10 mouse cellular contexts compared by ENCODE assay signal in the genomic region with DNA sequence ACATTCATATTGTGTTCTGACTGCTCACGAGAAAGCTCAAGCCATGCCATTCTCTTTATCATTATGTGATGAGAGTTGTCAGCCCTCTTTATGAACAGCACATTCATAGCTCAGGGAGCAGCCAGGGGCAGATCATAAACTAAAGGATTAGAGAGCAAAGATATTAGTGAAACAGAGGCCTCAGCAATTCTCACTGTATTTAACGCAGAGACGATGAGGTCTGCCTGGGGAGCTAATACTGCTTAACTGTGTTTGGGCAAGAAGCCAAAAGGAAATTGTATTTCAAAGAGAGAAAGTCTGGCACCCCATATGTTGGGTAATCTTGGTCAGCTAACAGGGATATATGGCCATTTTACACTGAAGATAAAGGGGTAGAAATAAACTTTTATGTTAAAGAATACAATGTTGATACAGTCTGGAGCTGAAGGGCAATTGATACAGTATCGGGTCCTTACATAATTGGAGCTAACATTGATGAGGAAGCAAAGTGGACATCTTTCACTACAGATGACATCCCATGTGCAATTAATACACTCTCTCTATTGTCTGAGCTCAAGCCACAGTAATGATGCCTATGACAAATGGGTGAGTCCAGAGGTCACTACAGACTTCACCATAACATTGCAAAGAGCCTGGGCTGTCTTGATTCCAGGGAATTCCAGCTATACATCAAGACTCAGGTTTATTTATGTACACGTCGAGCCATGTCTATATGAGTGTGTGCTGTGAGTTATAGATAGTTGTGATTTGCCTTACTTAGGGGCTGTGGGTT.
DNase-seq lines count a peak whose midpoint lies in the region; ATAC-seq and TF ChIP-seq lines count a peak whose summit lies in the region.
"Had no signal": no experiment of that assay in that cellular context is flagged by ENCODE, and none has a peak within 500 bp of the region (broad histone marks: within the 10 kb centered on the region; RNA-seq: fewer than 3 reads in every experiment).

No protein-coding gene starts in this region.

- no peak overlapping the region for H3K4me3 ChIP-seq in lung, embryonic 15.5 days
- H3K4me3 ChIP-seq in lung, adult 2 months (replicated peaks; ENCODE audit: extremely low read depth, low read depth, low read length): no peak overlapping the region
- H3K4me3 ChIP-seq in forebrain, embryonic 16.5 days (replicated peaks; ENCODE audit: low read length): no peak overlapping the region
- no peak overlapping the region for H3K4me3 ChIP-seq in intestine, embryonic 15.5 days (replicated peaks)
- H3K4me3 ChIP-seq in neural tube, embryonic 15.5 days (replicated peaks): no peak overlapping the region
- H3K4me3 ChIP-seq: liver, embryonic 13.5 days had no signal

- 38% methylated on average over 6 of the region's 6 CpGs for WGBS in lung, embryonic 15.5 days
- 62% methylated on average over 6 of the region's 6 CpGs for WGBS in lung, adult 2 months
- WGBS in forebrain, embryonic 16.5 days: 50% methylated on average over 6 of the region's 6 CpGs
- 43% methylated on average over 6 of the region's 6 CpGs for WGBS in intestine, embryonic 15.5 days
- 50% methylated on average over 6 of the region's 6 CpGs for WGBS in neural tube, embryonic 15.5 days

- no peak overlapping the region for H3K27ac ChIP-seq in lung, embryonic 15.5 days
- no peak overlapping the region for H3K27ac ChIP-seq in forebrain, embryonic 16.5 days (ENCODE audit: low read length)
- H3K27ac ChIP-seq in intestine, embryonic 15.5 days: no peak overlapping the region
- no peak overlapping the region for H3K27ac ChIP-seq in neural tube, embryonic 15.5 days (replicated peaks)
- H3K27ac ChIP-seq: liver, embryonic 13.5 days had no signal

- H3K27me3 ChIP-seq in lung, embryonic 15.5 days: no peaks in the 10 kb centered on the region
- H3K27me3 ChIP-seq in forebrain, embryonic 16.5 days (replicated peaks; ENCODE audit: control insufficient read depth, insufficient read depth, low read length): no peaks in the 10 kb centered on the region
- no peaks in the 10 kb centered on the region for H3K27me3 ChIP-seq in intestine, embryonic 15.5 days (replicated peaks)
- H3K27me3 ChIP-seq in neural tube, embryonic 15.5 days (replicated peaks): no peaks in the 10 kb centered on the region
- H3K27me3 ChIP-seq: liver, embryonic 13.5 days had no signal

- 0 out of 2 replicates have a peak, but pooled peaks cover 3% of the 10 kb centered on the region for H3K4me1 ChIP-seq in lung, embryonic 15.5 days
- H3K4me1 ChIP-seq in lung, adult 2 months (ENCODE audit: control insufficient read depth, insufficient read depth, low read length): no peaks in the 10 kb centered on the region; the same call in 1 of the 2 replicates
- H3K4me1 ChIP-seq in forebrain, embryonic 16.5 days (replicated peaks; ENCODE audit: control insufficient read depth, insufficient read depth, low read length): peaks cover 11% of the 10 kb centered on the region
- H3K4me1 ChIP-seq in intestine, embryonic 15.5 days (replicated peaks): peaks cover 13% of the 10 kb centered on the region; the same call in 1 of the 2 replicates
- H3K4me1 ChIP-seq in neural tube, embryonic 15.5 days: peaks cover 5% of the 10 kb centered on the region; the same call in 1 of the 2 replicates
- H3K4me1 ChIP-seq: liver, embryonic 13.5 days had no signal

- H3K4me2 ChIP-seq in lung, embryonic 15.5 days: no peak overlapping the region
- H3K4me2 ChIP-seq in forebrain, embryonic 16.5 days (ENCODE audit: low read length): no peak overlapping the region
- H3K4me2 ChIP-seq in intestine, embryonic 15.5 days (replicated peaks): no peak overlapping the region
- no peak overlapping the region for H3K4me2 ChIP-seq in neural tube, embryonic 15.5 days
- H3K4me2 ChIP-seq: liver, embryonic 13.5 days had no signal

- TF ChIP-seq CTCF in lung, adult 2 months (IDR thresholded peaks at IDR 0.05; ENCODE audit: insufficient read depth, low read length): no peak

- no peak for DNase-seq in lung, adult 2 months
- no peak for DNase-seq in ovary, adult 18-20 months (ENCODE audit: low spot score)
- DNase-seq in kidney, adult 9 months: no peak
- DNase-seq: gastrocnemius, postnatal 14 days; liver, embryonic 13.5 days had no signal

- no peak overlapping the region for H3K9ac ChIP-seq in lung, embryonic 15.5 days
- H3K9ac ChIP-seq in forebrain, embryonic 16.5 days (replicated peaks; ENCODE audit: low read depth, low read length): no peak overlapping the region
- no peak overlapping the region for H3K9ac ChIP-seq in intestine, embryonic 15.5 days
- H3K9ac ChIP-seq in neural tube, embryonic 15.5 days (replicated peaks): no peak overlapping the region
- H3K9ac ChIP-seq: liver, embryonic 13.5 days had no signal

- TF ChIP-seq POLR2A in lung, adult 2 months (IDR thresholded peaks at IDR 0.05; ENCODE audit: borderline replicate concordance, extremely low read depth, low read depth, low read length): no peak

- ATAC-seq in lung, embryonic 15.5 days (ENCODE audit: borderline replicate concordance, extremely low read depth, low FRiP score, low TSS enrichment): peak; percentile 81; the same call in 1 of the 2 replicates
- ATAC-seq in forebrain, embryonic 16.5 days: peak; percentile 84
- ATAC-seq in intestine, embryonic 15.5 days: peak; percentile 93
- peak; percentile 62 for ATAC-seq in neural tube, embryonic 15.5 days (ENCODE audit: low FRiP score)
- ATAC-seq in CD4-positive, CD25-positive, alpha-beta regulatory T cell, adult 4 months: no peak

- no peaks in the 10 kb centered on the region for H3K9me3 ChIP-seq in lung, embryonic 15.5 days
- H3K9me3 ChIP-seq in forebrain, embryonic 16.5 days (ENCODE audit: control insufficient read depth, low read length): no peaks in the 10 kb centered on the region
- H3K9me3 ChIP-seq in intestine, embryonic 15.5 days: no peaks in the 10 kb centered on the region
- H3K9me3 ChIP-seq in neural tube, embryonic 15.5 days (replicated peaks): no peaks in the 10 kb centered on the region
- H3K9me3 ChIP-seq: liver, embryonic 13.5 days had no signal

- no peaks in the 10 kb centered on the region for H3K36me3 ChIP-seq in lung, embryonic 15.5 days
- no peaks in the 10 kb centered on the region for H3K36me3 ChIP-seq in forebrain, embryonic 16.5 days (ENCODE audit: control insufficient read depth, insufficient read depth)
- H3K36me3 ChIP-seq in intestine, embryonic 15.5 days: no peaks in the 10 kb centered on the region
- no peaks in the 10 kb centered on the region for H3K36me3 ChIP-seq in neural tube, embryonic 15.5 days
- H3K36me3 ChIP-seq: liver, embryonic 13.5 days had no signal
